Mouse (Mus musculus): Measurements from ENCODE around the gene Slc2a9. TPM values are rescaled to one million over a fixed set of nuclear protein-coding genes. Genes with fewer than 3 reads are reported as not detected.

Gene Slc2a9
- polyA plus RNA-seq, 1 experiment: not detected

DNA sequence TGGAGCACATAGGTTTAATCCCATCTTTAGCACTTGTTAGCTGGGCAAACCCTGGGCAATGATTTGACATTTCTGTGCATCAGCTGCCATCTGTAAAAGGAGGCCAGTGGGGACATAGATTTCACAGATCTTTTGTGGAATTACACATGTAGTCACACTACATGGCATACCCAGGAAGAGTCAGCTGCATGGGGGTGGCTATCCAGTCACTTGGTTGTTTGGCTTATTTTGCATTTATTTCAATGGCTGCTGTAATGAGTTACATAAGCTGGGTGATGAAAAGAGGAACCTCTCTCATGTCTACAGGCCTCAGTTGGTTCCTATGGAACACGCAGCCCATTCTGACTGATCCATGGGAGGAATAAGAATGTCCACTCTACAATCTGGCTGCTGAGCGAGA, 143.2 kb downstream of the Slc2a9 start:
- Histone ChIP-seq H3K36me3 (ENCODE audit: control insufficient read depth, insufficient read depth, low read length, poor library complexity, severe bottlenecking) (no peaks in the 10 kb centered on the region), H3K4me3 (ENCODE audit: low read depth, low read length) (no peak overlapping the region), H3K9me3 (replicated peaks; ENCODE audit: control insufficient read depth, insufficient read depth, low read length, poor library complexity, severe bottlenecking) (no peaks in the 10 kb centered on the region), H3K9ac (ENCODE audit: low read depth, poor library complexity, severe bottlenecking) (no peak overlapping the region), H3K27me3 (ENCODE audit: control insufficient read depth, insufficient read depth, low read length, poor library complexity, severe bottlenecking) (no peaks in the 10 kb centered on the region), H3K4me1 (ENCODE audit: control insufficient read depth, insufficient read depth, low read length) (no peaks in the 10 kb centered on the region), H3K27ac (ENCODE audit: insufficient read depth, low read length) (no peak overlapping the region)
- TF ChIP-seq POLR2A (IDR thresholded peaks at IDR 0.05; ENCODE audit: insufficient read depth, low read length): no peak
- no peak for TF ChIP-seq CTCF (IDR thresholded peaks at IDR 0.05; ENCODE audit: low read depth, low read length)
- no peak for TF ChIP-seq EP300 (IDR thresholded peaks at IDR 0.05; ENCODE audit: insufficient read depth, low read depth, low read length)

DNA sequence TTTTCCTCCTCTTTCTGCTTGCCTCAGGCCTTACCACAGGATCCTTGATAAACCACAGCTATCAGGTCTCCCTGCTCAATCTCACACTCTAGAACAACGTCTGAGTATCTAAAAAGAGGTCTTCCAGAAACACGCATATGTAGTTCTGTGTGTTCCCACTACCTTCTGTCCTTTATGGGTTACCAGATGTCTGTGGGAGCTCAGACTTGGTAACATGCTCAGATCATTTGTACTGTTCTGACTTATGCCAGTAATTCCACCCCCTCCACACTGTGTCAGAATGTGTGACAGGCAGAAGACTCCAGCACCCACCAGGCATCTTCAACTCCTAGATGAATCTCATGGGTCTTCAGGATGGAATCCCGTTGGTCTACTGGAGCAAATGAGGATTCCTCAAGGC, 146.0 kb downstream of the Slc2a9 start:
- no peak for TF ChIP-seq EP300 (IDR thresholded peaks at IDR 0.05; ENCODE audit: insufficient read depth, low read depth, low read length)
- no peak for TF ChIP-seq POLR2A (IDR thresholded peaks at IDR 0.05; ENCODE audit: insufficient read depth, low read length)
- no peak for TF ChIP-seq CTCF (IDR thresholded peaks at IDR 0.05; ENCODE audit: low read depth, low read length)
- H3K4me3 ChIP-seq (ENCODE audit: low read depth, low read length): no peak overlapping the region
- H3K4me1 ChIP-seq (ENCODE audit: control insufficient read depth, insufficient read depth, low read length): no peaks in the 10 kb centered on the region
- no peak overlapping the region for H3K27ac ChIP-seq (ENCODE audit: insufficient read depth, low read length)
- no peaks in the 10 kb centered on the region for H3K36me3 ChIP-seq (ENCODE audit: control insufficient read depth, insufficient read depth, low read length, poor library complexity, severe bottlenecking)
- no peaks in the 10 kb centered on the region for H3K27me3 ChIP-seq (ENCODE audit: control insufficient read depth, insufficient read depth, low read length, poor library complexity, severe bottlenecking)
- no peak overlapping the region for H3K9ac ChIP-seq (ENCODE audit: low read depth, poor library complexity, severe bottlenecking)
- H3K9me3 ChIP-seq (replicated peaks; ENCODE audit: control insufficient read depth, insufficient read depth, low read length, poor library complexity, severe bottlenecking): no peaks in the 10 kb centered on the region

DNA sequence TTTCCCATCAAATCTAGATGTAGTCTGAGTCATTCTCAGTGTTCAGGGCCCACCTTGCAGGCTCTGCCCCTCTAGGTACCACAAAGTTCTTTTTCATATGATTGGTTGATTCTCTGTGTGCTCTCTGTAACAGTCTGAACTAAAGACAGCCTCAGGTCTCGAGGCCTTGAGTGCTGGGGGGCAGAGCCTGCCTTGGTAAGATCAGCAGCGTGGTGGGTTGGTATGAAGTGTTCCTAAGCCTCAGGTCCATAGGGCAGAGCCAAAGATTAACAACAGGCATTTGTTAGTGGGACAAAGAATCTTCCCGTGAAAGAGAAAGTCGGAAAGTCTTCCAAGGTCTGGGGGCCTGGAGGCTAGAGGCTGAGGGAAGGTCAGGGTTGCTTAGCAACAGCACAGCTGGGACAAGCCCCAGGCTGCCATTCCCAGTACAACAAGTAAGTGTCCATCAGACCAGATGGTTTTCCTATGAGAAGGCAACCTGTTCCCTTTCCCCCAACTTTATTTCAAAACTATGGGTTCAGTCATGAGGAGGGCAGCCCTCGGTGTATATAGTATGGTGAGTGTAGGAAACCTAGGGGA, 152.5 kb downstream of the Slc2a9 start:
- no peak for TF ChIP-seq POLR2A (IDR thresholded peaks at IDR 0.05; ENCODE audit: insufficient read depth, low read length)
- no peak for TF ChIP-seq EP300 (IDR thresholded peaks at IDR 0.05; ENCODE audit: insufficient read depth, low read depth, low read length)
- no peak for TF ChIP-seq CTCF (IDR thresholded peaks at IDR 0.05; ENCODE audit: low read depth, low read length)
- H3K9ac ChIP-seq (ENCODE audit: low read depth, poor library complexity, severe bottlenecking): no peak overlapping the region
- H3K36me3 ChIP-seq (ENCODE audit: control insufficient read depth, insufficient read depth, low read length, poor library complexity, severe bottlenecking): no peaks in the 10 kb centered on the region
- no peaks in the 10 kb centered on the region for H3K9me3 ChIP-seq (replicated peaks; ENCODE audit: control insufficient read depth, insufficient read depth, low read length, poor library complexity, severe bottlenecking)
- H3K4me3 ChIP-seq (ENCODE audit: low read depth, low read length): no peak overlapping the region
- H3K4me1 ChIP-seq (ENCODE audit: control insufficient read depth, insufficient read depth, low read length): no peaks in the 10 kb centered on the region
- no peak overlapping the region for H3K27ac ChIP-seq (ENCODE audit: insufficient read depth, low read length)
- H3K27me3 ChIP-seq (ENCODE audit: control insufficient read depth, insufficient read depth, low read length, poor library complexity, severe bottlenecking): no peaks in the 10 kb centered on the region

DNA sequence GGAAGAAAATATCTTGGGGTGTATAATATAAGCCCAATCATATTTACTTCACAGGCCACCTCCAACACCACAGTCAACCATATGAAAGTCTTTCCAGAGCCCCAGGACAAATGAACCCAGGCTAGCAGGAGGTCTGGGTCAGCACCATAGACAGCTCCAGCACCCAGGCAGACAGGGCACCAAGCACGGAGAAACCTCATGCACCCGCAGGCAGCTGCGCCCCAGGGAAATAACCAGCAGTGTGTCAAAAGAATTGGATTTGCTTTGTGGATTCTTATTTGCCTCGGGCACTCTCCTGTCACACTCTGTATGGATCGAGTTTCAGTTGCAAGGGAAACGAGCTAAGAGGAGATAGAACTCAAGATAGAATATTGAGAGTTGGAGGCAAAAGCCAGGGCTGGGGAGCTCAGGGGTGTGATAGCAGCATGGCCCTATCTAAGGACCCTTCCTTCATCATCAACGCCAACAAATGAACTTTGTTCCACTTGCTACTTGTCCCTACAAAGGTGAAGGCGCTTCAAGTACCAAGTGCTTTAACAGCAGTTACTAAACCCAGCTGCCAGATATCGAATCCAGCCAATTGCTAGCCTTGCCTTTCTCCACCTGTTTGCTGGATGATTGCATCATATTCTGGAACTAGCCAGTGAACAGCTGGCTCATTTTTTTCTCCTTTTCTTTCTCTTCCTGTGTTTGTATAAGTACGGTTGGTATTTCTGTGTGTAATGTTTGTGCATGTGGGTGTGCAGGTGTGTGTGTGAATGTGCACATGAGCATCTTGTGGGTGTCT, 156.1 kb downstream of the Slc2a9 start:
- TF ChIP-seq POLR2A (IDR thresholded peaks at IDR 0.05; ENCODE audit: insufficient read depth, low read length): no peak

DNA sequence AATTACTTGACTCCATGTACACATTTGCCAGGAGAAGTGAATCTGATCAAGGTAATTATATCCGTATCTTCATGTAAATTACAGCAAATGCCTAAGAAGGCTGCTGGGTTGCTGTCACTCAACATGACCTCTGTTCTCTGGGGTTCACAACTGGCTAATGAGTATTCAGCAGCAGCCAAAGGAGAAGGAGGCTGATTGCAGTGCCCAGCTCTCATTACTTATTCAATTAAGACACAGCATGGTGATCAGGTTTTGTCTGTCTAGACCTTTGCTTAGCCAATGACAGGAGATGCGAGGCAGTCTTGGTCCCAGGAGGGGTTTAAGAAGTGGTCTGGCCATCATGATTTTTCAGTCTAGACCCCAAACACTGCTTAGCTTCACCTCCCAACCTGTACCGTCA, 159.8 kb downstream of the Slc2a9 start:
- no peak overlapping the region for H3K4me3 ChIP-seq (ENCODE audit: low read depth, low read length)
- H3K36me3 ChIP-seq (ENCODE audit: control insufficient read depth, insufficient read depth, low read length, poor library complexity, severe bottlenecking): no peaks in the 10 kb centered on the region
- H3K27me3 ChIP-seq (ENCODE audit: control insufficient read depth, insufficient read depth, low read length, poor library complexity, severe bottlenecking): no peaks in the 10 kb centered on the region
- no peaks in the 10 kb centered on the region for H3K4me1 ChIP-seq (ENCODE audit: control insufficient read depth, insufficient read depth, low read length)
- H3K27ac ChIP-seq (ENCODE audit: insufficient read depth, low read length): no peak overlapping the region
- TF ChIP-seq EP300 (IDR thresholded peaks at IDR 0.05; ENCODE audit: insufficient read depth, low read depth, low read length): no peak
- no peaks in the 10 kb centered on the region for H3K9me3 ChIP-seq (replicated peaks; ENCODE audit: control insufficient read depth, insufficient read depth, low read length, poor library complexity, severe bottlenecking)
- no peak overlapping the region for H3K9ac ChIP-seq (ENCODE audit: low read depth, poor library complexity, severe bottlenecking)

More for the DNA sequence above, 156.1 kb downstream of the Slc2a9 start:
- no peak overlapping the region for H3K4me3 ChIP-seq (ENCODE audit: low read depth, low read length)
- no peaks in the 10 kb centered on the region for H3K4me1 ChIP-seq (ENCODE audit: control insufficient read depth, insufficient read depth, low read length)
- H3K27ac ChIP-seq (ENCODE audit: insufficient read depth, low read length): no peak overlapping the region
- no peaks in the 10 kb centered on the region for H3K27me3 ChIP-seq (ENCODE audit: control insufficient read depth, insufficient read depth, low read length, poor library complexity, severe bottlenecking)
- H3K9me3 ChIP-seq (replicated peaks; ENCODE audit: control insufficient read depth, insufficient read depth, low read length, poor library complexity, severe bottlenecking): no peaks in the 10 kb centered on the region
- no peak overlapping the region for H3K9ac ChIP-seq (ENCODE audit: low read depth, poor library complexity, severe bottlenecking)
- no peaks in the 10 kb centered on the region for H3K36me3 ChIP-seq (ENCODE audit: control insufficient read depth, insufficient read depth, low read length, poor library complexity, severe bottlenecking)

DNA sequence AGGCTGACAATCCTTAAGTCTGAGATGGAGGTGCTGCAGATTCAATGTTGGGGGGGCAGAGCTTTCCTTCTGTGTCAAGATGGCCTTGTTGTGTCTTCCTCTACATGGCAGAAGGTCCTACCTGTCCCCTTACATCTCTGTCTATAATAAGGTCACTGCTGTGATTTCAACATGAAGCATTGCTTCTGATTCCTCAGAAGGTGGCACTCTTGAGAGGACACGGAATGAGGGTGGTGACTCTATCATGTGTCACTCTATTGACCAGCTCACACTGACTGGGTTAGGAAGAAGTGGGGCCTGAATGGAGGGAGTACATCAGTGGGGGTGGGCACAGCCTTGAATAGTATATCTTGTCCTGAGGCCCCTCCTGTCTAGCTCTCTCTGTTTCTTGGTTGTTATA, 168.4 kb downstream of the Slc2a9 start:
- Histone ChIP-seq H3K27me3 (ENCODE audit: control insufficient read depth, insufficient read depth, low read length, poor library complexity, severe bottlenecking) (no peaks in the 10 kb centered on the region; the same call in 1 of the 2 replicates), H3K27ac (ENCODE audit: insufficient read depth, low read length) (no peak overlapping the region), H3K9ac (ENCODE audit: low read depth, poor library complexity, severe bottlenecking) (no peak overlapping the region), H3K9me3 (replicated peaks; ENCODE audit: control insufficient read depth, insufficient read depth, low read length, poor library complexity, severe bottlenecking) (no peaks in the 10 kb centered on the region), H3K4me1 (ENCODE audit: control insufficient read depth, insufficient read depth, low read length) (no peaks in the 10 kb centered on the region), H3K36me3 (ENCODE audit: control insufficient read depth, insufficient read depth, low read length, poor library complexity, severe bottlenecking) (no peaks in the 10 kb centered on the region), H3K4me3 (ENCODE audit: low read depth, low read length) (no peak overlapping the region)
- TF ChIP-seq POLR2A (IDR thresholded peaks at IDR 0.05; ENCODE audit: insufficient read depth, low read length): no peak
- no peak for TF ChIP-seq CTCF (IDR thresholded peaks at IDR 0.05; ENCODE audit: low read depth, low read length)
- TF ChIP-seq EP300 (IDR thresholded peaks at IDR 0.05; ENCODE audit: insufficient read depth, low read depth, low read length): no peak

All from ES-Bruce4 (cell line).